Mouse (Mus musculus) embryonic facial prominence, embryonic 14.5 days (tissue): Measurements from ENCODE around the gene Chchd6. TPM values are rescaled to one million over a fixed set of nuclear protein-coding genes. Genes with fewer than 3 reads are reported as not detected.
A peak's percentile ranks its signal among the peaks of the same experiment; 100 is the strongest.

ENCODE experiments used
- ATAC-seq: fragments of 200-750 bp; cut with Nextera tagmentation; 2 replicates; pipeline ENCODE4 v1.8.0; 2017; ENCODE audit warnings: low read depth, moderate number of reproducible peaks, moderate TSS enrichment
- DNase-seq: peaks from one replicate; pipeline ENCODE4 v3.0.0-alpha.2; 2015; ENCODE audit warnings: low spot score
- H3K27ac ChIP-seq: fragments of 300-500 bp; sonication (generic); replicated peaks from 2 replicates; pipeline ENCODE4 v1.5.1; 2014; ENCODE audit warnings: low read depth, mild to moderate bottlenecking, low read length, moderate library complexity
- H3K27me3 ChIP-seq: fragments of 300-500 bp; sonication (generic); replicated peaks from 2 replicates; pipeline ENCODE4 v1.6.1; 2014; ENCODE audit warnings: low read length; ENCODE audit not compliant: control insufficient read depth, insufficient read depth
- H3K36me3 ChIP-seq: fragments of 300-500 bp; sonication (generic); 2 replicates; pipeline ENCODE4 v1.6.1; 2014; ENCODE audit warnings: low read length, mixed read lengths; ENCODE audit not compliant: control insufficient read depth, insufficient read depth
- H3K4me1 ChIP-seq: fragments of 300-500 bp; sonication (generic); 2 replicates; pipeline ENCODE4 v1.6.1; 2014; ENCODE audit warnings: antibody characterized with exemption, low read length; ENCODE audit not compliant: control insufficient read depth, insufficient read depth
- H3K4me2 ChIP-seq: fragments of 300-500 bp; sonication (generic); 2 replicates; pipeline ENCODE4 v1.6.1; 2014; ENCODE audit warnings: low read depth, mild to moderate bottlenecking, low read length, moderate library complexity, mixed read lengths
- H3K4me3 ChIP-seq: fragments of 300-500 bp; sonication (generic); 2 replicates; pipeline ENCODE4 v1.5.1; 2014; ENCODE audit warnings: low read depth, mild to moderate bottlenecking, low read length
- H3K9ac ChIP-seq: fragments of 300-500 bp; sonication (generic); 2 replicates; pipeline ENCODE4 v1.6.1; 2014; ENCODE audit warnings: low read depth, mild to moderate bottlenecking, low read length, moderate library complexity, mixed read lengths
- H3K9me3 ChIP-seq: fragments of 300-500 bp; sonication (generic); 2 replicates; pipeline ENCODE4 v1.6.1; 2016; ENCODE audit warnings: low read length; ENCODE audit not compliant: control insufficient read depth
- WGBS: fragments of 180-500 bp; shearing (Covaris S2); extraction: QIAGEN DNeasy Blood & Tissue Kit; methylation state at CpG from one replicate; pipeline ENCODE4 v1.1.7; 2014; 5-methylcytosine and 5-hydroxymethylcytosine counted together
- polyA plus RNA-seq: library from polyadenylated mRNA; unstranded; fragments of >200 nt; fragmentation: Nextera tagmentation; extraction: Ambion mirVana; gene quantifications from 2 replicates; pipeline ENCODE4 v1.2.1, GENCODE M21; 2014

Chchd6 gene
- polyA plus RNA-seq, 1 experiment from 2014 or later, result 53.5 TPM

- Histone ChIP-seq H3K27me3 (no peaks in the 10 kb centered on the region), H3K4me2 (no peak overlapping the region), H3K4me1 (peaks cover 28% of the 10 kb centered on the region), H3K36me3 (no peaks in the 10 kb centered on the region), H3K27ac (no peak overlapping the region), H3K9ac (no peak overlapping the region), H3K4me3 (no peak overlapping the region), H3K9me3 (no peaks in the 10 kb centered on the region)
- 80% methylated on average over 2 of the region's 2 CpGs for WGBS
- no peak for ATAC-seq
- DNase-seq, result no peak
Observed at GRCm38 (mm10) chr6:89457601-89458000, 137.9 kb downstream of the Chchd6 start.

GRCm38 (mm10) chr6:89456409-89456961, 139.0 kb downstream of the Chchd6 start:
- H3K9ac ChIP-seq, result no peak overlapping the region
- no peak overlapping the region for H3K4me3 ChIP-seq
- WGBS, result 40% methylated on average over 1 of the region's 1 CpGs
- ATAC-seq, result no peak
- no peak overlapping the region for H3K27ac ChIP-seq
- H3K4me2 ChIP-seq, result no peak overlapping the region
- peaks cover 17% of the 10 kb centered on the region for H3K4me1 ChIP-seq
- DNase-seq, result no peak
- no peaks in the 10 kb centered on the region for H3K9me3 ChIP-seq
- no peaks in the 10 kb centered on the region for H3K36me3 ChIP-seq
- no peaks in the 10 kb centered on the region for H3K27me3 ChIP-seq

- H3K4me1 ChIP-seq, result peaks cover 15% of the 10 kb centered on the region; the same call in 1 of the 2 replicates
- no peak overlapping the region for H3K4me3 ChIP-seq
- no peak overlapping the region for H3K27ac ChIP-seq
- ATAC-seq, result no peak
- H3K27me3 ChIP-seq, result no peaks in the 10 kb centered on the region
- no peak overlapping the region for H3K4me2 ChIP-seq
- no peak overlapping the region for H3K9ac ChIP-seq
- no peaks in the 10 kb centered on the region for H3K36me3 ChIP-seq
- 59% methylated on average over 4 of the region's 4 CpGs for WGBS
- H3K9me3 ChIP-seq, result no peaks in the 10 kb centered on the region
- DNase-seq, result peak; percentile 17
Observed at GRCm38 (mm10) chr6:89455523-89456000, 139.9 kb downstream of the Chchd6 start.

GRCm38 (mm10) chr6:89454437-89454836, 141.0 kb downstream of the Chchd6 start:
- ATAC-seq, result no peak
- Histone ChIP-seq H3K9ac (no peak overlapping the region), H3K9me3 (no peaks in the 10 kb centered on the region), H3K4me2 (no peak overlapping the region), H3K4me3 (no peak overlapping the region), H3K27me3 (no peaks in the 10 kb centered on the region), H3K4me1 (peaks cover 15% of the 10 kb centered on the region; the same call in 1 of the 2 replicates), H3K36me3 (no peaks in the 10 kb centered on the region), H3K27ac (no peak overlapping the region)
- no peak for DNase-seq
- 89% methylated on average over 2 of the region's 2 CpGs for WGBS

- 37% methylated on average over 7 of the region's 7 CpGs for WGBS
- H3K4me2 ChIP-seq, result no peak overlapping the region
- H3K36me3 ChIP-seq, result no peaks in the 10 kb centered on the region
- H3K4me1 ChIP-seq, result peaks cover 26% of the 10 kb centered on the region
- H3K27me3 ChIP-seq, result no peaks in the 10 kb centered on the region
- H3K27ac ChIP-seq, result no peak overlapping the region
- H3K9ac ChIP-seq, result no peak overlapping the region
- ATAC-seq (0 out of 2 replicates have a peak, but pooled peaks have one; percentile 18), DNase-seq (peak; percentile 38)
- no peak overlapping the region for H3K4me3 ChIP-seq
- H3K9me3 ChIP-seq, result no peaks in the 10 kb centered on the region
Observed at GRCm38 (mm10) chr6:89452976-89453674, 142.3 kb downstream of the Chchd6 start.

- Histone ChIP-seq H3K9me3 (no peaks in the 10 kb centered on the region), H3K9ac (no peak overlapping the region), H3K4me2 (no peak overlapping the region), H3K27ac (no peak overlapping the region), H3K27me3 (no peaks in the 10 kb centered on the region), H3K36me3 (no peaks in the 10 kb centered on the region), H3K4me3 (no peak overlapping the region), H3K4me1 (peaks cover 26% of the 10 kb centered on the region)
- DNase-seq (no peak), ATAC-seq (no peak)
- 77% methylated on average over 6 of the region's 6 CpGs for WGBS
Observed at GRCm38 (mm10) chr6:89452356-89452755, 143.1 kb downstream of the Chchd6 start.

- DNase-seq (peak; percentile 66), ATAC-seq (no peak)
- H3K36me3 ChIP-seq, result no peaks in the 10 kb centered on the region
- H3K4me3 ChIP-seq, result no peak overlapping the region
- WGBS, result 45% methylated on average over 3 of the region's 3 CpGs
- peaks cover 23% of the 10 kb centered on the region for H3K4me1 ChIP-seq
- H3K9ac ChIP-seq, result no peak overlapping the region
- no peak overlapping the region; the same call in 1 of the 2 replicates for H3K27ac ChIP-seq
- H3K4me2 ChIP-seq, result no peak overlapping the region
- H3K9me3 ChIP-seq, result no peaks in the 10 kb centered on the region
- H3K27me3 ChIP-seq, result no peaks in the 10 kb centered on the region
Observed at GRCm38 (mm10) chr6:89448736-89449135, 146.7 kb downstream of the Chchd6 start.

GRCm38 (mm10) chr6:89440671-89441070, 154.8 kb downstream of the Chchd6 start:
- no peak for DNase-seq

More at GRCm38 (mm10) chr6:89440671-89441070, 154.8 kb downstream of the Chchd6 start:
- H3K27ac ChIP-seq, result no peak overlapping the region
- H3K4me2 ChIP-seq, result no peak overlapping the region
- H3K27me3 ChIP-seq, result no peaks in the 10 kb centered on the region
- ATAC-seq, result no peak
- no peaks in the 10 kb centered on the region for H3K36me3 ChIP-seq
- H3K4me3 ChIP-seq, result no peak overlapping the region
- no peaks in the 10 kb centered on the region for H3K9me3 ChIP-seq
- H3K4me1 ChIP-seq, result no peaks in the 10 kb centered on the region
- WGBS, result 78% methylated on average over 4 of the region's 4 CpGs
- no peak overlapping the region for H3K9ac ChIP-seq
